Mouse (Mus musculus) CD8-positive naive resting alpha-beta T cell, adult 2 months (primary cell): ENCODE measurements around the gene Sirt1.

Experiments used
- DNase-seq, 2 experiments: peaks; one replicate each; pipeline ENCODE4 v3.0.0; 2022; ENCODE audit warnings: low read depth in 2 of 2, low spot score in 2 of 2

Gene Sirt1

GRCm38 (mm10) chr10:63337326-63337725 lies 44.2 kb downstream of the Sirt1 start:
- no peak for DNase-seq

- DNase-seq: no peak
These were observed 44.6 kb downstream of the Sirt1 start for GRCm38 (mm10) chr10:63336901-63337300.

DNA sequence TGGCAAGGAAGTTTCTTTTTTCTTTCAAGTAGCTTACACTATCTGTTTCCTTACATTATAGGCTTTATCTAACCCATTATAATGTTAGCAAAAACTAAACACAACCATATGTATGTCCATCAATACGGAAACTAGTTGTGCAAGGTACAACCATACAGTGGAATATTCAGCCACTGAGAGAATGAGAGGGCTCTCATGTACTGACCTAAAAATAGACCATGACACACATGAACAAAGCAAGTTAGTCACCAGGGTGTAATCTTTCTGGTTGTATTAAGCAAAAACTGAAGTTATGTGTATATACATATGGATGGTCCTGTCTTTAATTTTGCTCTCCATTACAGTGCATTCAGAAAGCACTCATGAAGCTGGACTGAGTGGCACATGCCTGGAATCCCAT lies 54.4 kb downstream of the Sirt1 start:
- DNase-seq: no peak

DNA sequence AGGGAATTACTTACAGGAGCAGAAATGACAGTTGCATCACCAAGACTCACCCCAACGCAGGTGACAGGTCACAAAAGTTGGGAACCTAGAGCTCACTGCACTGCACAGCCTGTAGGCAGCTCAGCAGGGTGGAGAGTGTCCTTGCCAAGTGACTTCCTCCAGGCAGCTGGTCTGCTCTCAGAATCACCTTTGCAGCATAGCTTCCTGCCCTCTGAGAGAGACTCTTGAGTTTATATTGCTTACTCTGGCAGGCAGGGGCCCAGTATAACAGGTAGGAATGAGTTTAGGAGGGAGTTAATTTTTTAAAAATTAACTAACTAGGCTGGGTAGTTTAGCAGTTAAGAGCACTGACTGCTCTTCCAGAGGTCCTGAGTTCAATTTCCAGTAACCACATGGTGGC lies 67.8 kb downstream of the Sirt1 start:
- DNase-seq: no peak

GRCm38 (mm10) chr10:63308582-63309366 lies 72.7 kb downstream of the Sirt1 start:
- peak; percentile 68 to 85 for DNase-seq

GRCm38 (mm10) chr10:63302356-63302755 lies 79.1 kb downstream of the Sirt1 start:
- no peak for DNase-seq

DNA sequence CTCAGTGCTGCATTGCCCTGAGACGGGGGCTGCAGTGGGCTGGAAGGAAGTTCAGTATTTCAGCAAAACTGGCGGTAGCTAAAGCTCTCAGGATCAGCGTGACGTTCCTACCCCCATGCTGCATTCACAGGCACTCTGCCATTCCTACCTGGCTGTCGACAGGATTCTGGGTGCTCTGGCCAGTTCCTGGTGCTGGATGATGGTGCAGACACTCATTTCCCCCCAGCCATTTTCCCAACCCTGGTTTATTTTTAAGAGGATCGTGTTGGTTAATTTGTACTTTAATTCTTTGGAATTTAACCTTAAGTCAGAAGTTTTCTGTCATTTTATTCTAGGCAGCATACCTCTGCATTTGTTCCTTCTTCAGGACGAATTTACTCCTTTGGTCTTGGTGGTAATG lies 98.7 kb downstream of the Sirt1 start:
- no peak for DNase-seq

- no peak for DNase-seq
These were observed 99.1 kb downstream of the Sirt1 start for GRCm38 (mm10) chr10:63282417-63282816.

DNA sequence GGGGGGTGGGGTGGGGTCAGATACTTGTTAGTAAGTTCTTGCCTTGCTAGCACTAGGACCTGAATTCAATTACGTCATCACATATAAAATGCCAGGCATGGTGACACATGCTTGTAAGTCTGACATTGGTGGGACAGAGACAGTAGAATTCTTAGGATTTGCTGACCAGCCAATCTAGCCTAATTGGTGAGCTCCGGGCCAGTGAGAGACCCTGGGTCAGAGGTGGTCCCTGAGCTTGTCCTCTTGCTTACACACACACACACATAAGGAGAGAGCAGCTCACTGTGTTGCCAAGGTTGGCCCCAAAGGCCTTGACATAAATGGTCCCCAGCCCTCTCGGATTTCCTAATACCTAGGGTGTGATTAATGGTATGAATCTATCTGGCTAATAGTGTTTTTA lies 101.7 kb downstream of the Sirt1 start:
- DNase-seq: no peak

DNA sequence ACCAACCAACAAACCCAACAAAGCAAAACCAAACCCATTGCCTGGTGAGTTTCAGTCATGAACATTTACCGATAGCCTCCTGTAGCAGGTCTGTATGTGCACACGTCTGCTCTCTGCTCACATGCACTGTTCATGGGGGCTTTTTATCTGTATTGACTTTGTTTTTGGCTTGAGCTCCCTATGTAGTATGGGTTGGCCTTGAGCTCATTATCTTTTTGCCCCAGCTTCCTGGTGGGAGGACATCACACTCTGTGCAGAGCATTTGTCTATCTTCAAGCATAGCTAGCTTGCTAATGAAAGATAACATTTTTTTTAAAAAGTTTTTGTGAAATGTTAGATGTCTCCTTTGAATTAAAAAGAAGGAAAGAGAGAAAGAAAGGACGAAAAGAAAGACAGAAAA lies 104.5 kb downstream of the Sirt1 start:
- DNase-seq: no peak

GRCm38 (mm10) chr10:63272868-63273267 lies 108.6 kb downstream of the Sirt1 start:
- no peak for DNase-seq

GRCm38 (mm10) chr10:63272401-63272800 lies 109.1 kb downstream of the Sirt1 start:
- no peak for DNase-seq
